Mouse (Mus musculus) embryonic fibroblast, embryonic 13.5 days (primary cell): Measurements from ENCODE around the gene Srgap2. TPM values are rescaled to one million over a fixed set of nuclear protein-coding genes. Genes with fewer than 3 reads are reported as not detected.
A peak's percentile ranks its signal among the peaks of the same experiment; 100 is the strongest.

Experiments
- H3K27ac ChIP-seq: 2 replicates; pipeline ENCODE4 v1.5.1; 2012; ENCODE audit warnings: low read length, control low read depth, inconsistent platforms; ENCODE audit not compliant: insufficient read depth
- H3K4me1 ChIP-seq: 2 replicates; pipeline ENCODE4 v1.6.1; 2011; ENCODE audit warnings: low read length; ENCODE audit not compliant: control insufficient read depth, insufficient read depth
- H3K4me3 ChIP-seq: 2 replicates; pipeline ENCODE4 v1.5.1; 2011; ENCODE audit warnings: mild to moderate bottlenecking, control low read depth, low read length; ENCODE audit not compliant: insufficient read depth
- CTCF ChIP-seq: IDR thresholded peaks from 2 replicates; pipeline ENCODE4 v1.5.1; 2011; ENCODE audit warnings: mild to moderate bottlenecking, control low read depth, low read length, moderate library complexity, borderline replicate concordance; ENCODE audit not compliant: insufficient read depth
- POLR2A ChIP-seq: IDR thresholded peaks from 2 replicates; pipeline ENCODE4 v1.6.1; 2011; ENCODE audit warnings: low read depth, mild to moderate bottlenecking, control low read depth, low read length, moderate library complexity
- polyA plus RNA-seq: library from polyadenylated mRNA; stranded (reverse); fragments of >200 nt; gene quantifications from 2 replicates; pipeline ENCODE4 v1.2.4, GENCODE M21; 2011; ENCODE audit warnings: low read depth; ENCODE audit not compliant: missing spikeins, insufficient read length

Srgap2 gene
- polyA plus RNA-seq, 1 experiment: 66.6 TPM

DNA sequence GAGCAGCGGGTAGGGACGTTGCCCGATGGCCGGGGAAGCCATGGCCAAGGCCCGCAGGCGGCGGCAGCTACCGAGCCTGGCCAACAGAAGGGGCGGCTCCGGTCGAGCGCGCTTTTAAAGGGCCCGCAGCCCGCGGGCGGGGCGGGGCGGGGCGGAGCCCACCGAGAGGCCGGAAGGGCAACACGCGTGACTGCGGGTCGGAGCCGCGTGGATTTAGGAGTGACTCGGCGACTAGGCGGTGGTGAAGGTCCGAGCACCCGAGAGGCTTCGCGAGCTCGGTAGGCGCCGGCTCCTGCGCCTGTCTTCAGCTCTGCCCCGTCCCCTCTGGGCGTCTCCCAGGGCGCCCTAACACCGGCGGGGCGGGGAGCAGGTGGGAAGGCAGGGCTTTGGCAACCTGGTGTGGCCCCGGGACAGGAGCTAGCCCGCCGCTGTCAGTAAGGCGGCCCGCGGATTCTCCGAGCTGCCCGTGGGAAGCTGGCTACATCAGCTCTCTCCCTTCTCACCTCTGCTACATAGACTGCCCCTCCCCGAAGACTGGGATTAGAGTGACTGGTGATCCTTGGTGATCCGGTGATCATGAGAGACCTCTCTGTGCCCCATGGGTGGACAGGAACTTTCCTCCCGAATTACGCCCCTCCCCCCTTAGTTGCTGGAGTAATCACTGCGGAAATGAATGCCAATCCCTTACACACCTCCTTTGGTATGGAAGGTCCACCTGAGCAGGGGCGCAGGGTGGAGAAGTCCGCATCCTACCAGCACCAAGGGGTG, 281.9 kb downstream of the Srgap2 start, which contains the start of gene Rassf5:
Gene Rassf5 (minus strand): TSS at position 170 of the 768 bp plus-strand sequence.
- peak within 1 kb of the TSS; percentile 63 for H3K4me3 ChIP-seq

DNA sequence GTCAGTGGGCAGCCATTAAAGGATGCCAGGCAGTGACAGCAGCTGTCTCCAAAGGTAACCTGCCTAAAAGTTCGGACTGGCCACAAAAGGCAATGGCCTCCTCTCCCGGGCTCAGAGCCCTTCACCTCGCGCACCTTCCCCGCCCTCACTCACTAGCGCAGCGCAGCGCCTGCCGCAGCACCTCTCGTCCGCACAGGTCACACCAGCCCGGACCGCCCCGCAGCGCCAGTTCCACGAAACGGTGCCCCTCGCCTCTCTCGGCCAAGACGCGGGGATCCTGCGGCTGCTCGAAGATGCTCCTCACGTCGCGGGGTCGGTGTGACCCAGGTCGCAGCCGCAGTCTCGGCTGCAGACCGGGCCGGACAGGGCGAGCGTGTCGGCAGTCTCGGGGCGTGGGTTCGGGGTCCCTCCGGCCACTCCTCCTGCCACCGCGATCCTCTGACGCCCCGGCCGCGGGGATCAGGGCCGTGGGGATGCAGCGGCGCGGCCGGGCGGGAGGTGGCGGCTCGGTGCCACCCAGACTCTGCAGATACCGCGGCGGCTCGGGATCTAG, 282.5 kb downstream of the Srgap2 start:
- Histone ChIP-seq H3K27ac (no peak overlapping the region), H3K4me3 (peak overlapping the region; percentile 63), H3K4me1 (peaks cover 13% of the 10 kb centered on the region; the same call in 1 of the 2 replicates)
- TF ChIP-seq POLR2A (no peak), CTCF (no peak)

More for the DNA sequence above, 281.9 kb downstream of the Srgap2 start, which contains the start of gene Rassf5:
- Histone ChIP-seq H3K27ac (no peak within 1 kb of the TSS), H3K4me1 (peaks cover 10% of the 10 kb centered on the region; the same call in 1 of the 2 replicates)
- TF ChIP-seq POLR2A (peak; percentile 85), CTCF (no peak)

GRCm38 (mm10) chr1:131242956-131243355, 284.2 kb downstream of the Srgap2 start:
- Histone ChIP-seq H3K4me3 (no peak overlapping the region), H3K4me1 (peaks cover 26% of the 10 kb centered on the region), H3K27ac (no peak overlapping the region)
- no peak for TF ChIP-seq POLR2A
- no peak for TF ChIP-seq CTCF

- Histone ChIP-seq H3K4me3 (no peak overlapping the region), H3K4me1 (peaks cover 27% of the 10 kb centered on the region), H3K27ac (peak overlapping the region; percentile 87)
- no peak for TF ChIP-seq POLR2A
- TF ChIP-seq CTCF: no peak
Measured at GRCm38 (mm10) chr1:131239576-131240193, 287.5 kb downstream of the Srgap2 start.

DNA sequence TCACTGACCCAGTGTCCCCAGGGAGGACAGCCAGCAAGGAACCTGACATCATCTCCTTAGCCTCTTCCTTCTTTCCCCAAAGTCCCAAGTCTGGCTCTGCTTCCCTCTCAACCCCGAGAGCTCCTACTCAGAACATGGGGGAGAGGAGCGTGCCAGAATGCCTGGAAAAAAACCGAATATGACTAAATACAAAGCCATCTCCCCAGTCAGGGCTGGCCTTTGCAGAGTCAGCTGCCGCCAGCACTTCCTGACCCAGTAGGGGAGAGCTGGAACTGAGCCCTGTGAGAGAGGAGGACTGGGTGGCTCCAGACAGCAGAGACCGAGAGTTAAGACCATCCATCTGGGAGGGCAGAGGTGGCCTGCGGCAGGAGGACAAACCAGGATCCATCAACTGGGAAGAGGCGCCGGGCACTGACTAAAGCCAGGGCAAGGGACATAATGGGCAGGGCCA, 288.2 kb downstream of the Srgap2 start:
- no peak overlapping the region for H3K4me3 ChIP-seq
- TF ChIP-seq POLR2A (peak; percentile 50), CTCF (no peak)
- H3K4me1 ChIP-seq: peaks cover 26% of the 10 kb centered on the region
- peak overlapping the region; percentile 87 for H3K27ac ChIP-seq

- peak overlapping the region; percentile 97 for H3K27ac ChIP-seq
- peaks cover 22% of the 10 kb centered on the region for H3K4me1 ChIP-seq
- no peak overlapping the region for H3K4me3 ChIP-seq
- TF ChIP-seq CTCF (no peak), POLR2A (no peak)
Measured at GRCm38 (mm10) chr1:131236077-131236476, 291.1 kb downstream of the Srgap2 start.

Other genes starting within 250 kb of the Srgap2 start
- gene Ikbke, start 247.7 kb downstream of the Srgap2 start, polyA plus RNA-seq: 14.6 and 16.2 TPM in 2 replicates
- 1.8 and 2.3 TPM in 2 replicates for gene Fam72a, start 551 bp upstream of the Srgap2 start, polyA plus RNA-seq
- gene Avpr1b, start 71.9 kb upstream of the Srgap2 start, polyA plus RNA-seq: not detected in 2 replicates
- not detected in 2 replicates for gene Ctse, start 111.0 kb upstream of the Srgap2 start, polyA plus RNA-seq
- gene Rab7b, start 161.3 kb upstream of the Srgap2 start, polyA plus RNA-seq: 19.0 and 19.9 TPM in 2 replicates
- not detected in 2 replicates for gene Slc26a9, start 216.7 kb upstream of the Srgap2 start, polyA plus RNA-seq